Mouse (Mus musculus): Measurements from ENCODE around the gene Birc2.

Gene Birc2

DNA sequence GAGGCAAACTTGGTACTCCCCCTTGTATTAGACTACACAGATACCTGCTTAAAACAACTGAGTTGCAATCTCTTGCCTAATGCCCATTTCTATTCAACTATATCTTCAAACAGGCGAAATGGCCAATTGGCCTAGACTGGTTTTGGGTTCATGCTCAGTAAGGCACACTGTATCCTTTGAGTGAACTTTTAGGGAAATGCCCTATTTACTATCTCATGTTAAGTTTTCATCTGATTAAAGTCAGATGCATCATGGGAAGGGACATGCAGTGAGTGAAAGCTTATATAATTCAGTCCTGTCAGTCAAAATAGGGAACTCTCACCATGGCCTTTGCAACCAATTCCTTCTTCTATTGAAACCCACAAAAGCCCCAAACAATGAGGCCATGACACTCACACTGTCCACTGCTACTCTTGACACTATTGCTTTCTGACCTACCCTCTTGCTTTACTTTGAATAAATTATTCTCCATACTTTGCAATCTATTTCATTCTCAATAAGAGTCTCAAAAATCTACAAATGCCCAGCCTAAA lies 9.9 kb upstream of the Birc2 start:
- DNase-seq (ENCODE audit: low spot score): no peak

- no peak for DNase-seq (ENCODE audit: low spot score)
Measured at GRCm38 (mm10) chr9:7845216-7845895, 8.5 kb upstream of the Birc2 start.

- no peak for DNase-seq (ENCODE audit: low spot score)
Measured at GRCm38 (mm10) chr9:7841221-7841620, 4.4 kb upstream of the Birc2 start.

DNA sequence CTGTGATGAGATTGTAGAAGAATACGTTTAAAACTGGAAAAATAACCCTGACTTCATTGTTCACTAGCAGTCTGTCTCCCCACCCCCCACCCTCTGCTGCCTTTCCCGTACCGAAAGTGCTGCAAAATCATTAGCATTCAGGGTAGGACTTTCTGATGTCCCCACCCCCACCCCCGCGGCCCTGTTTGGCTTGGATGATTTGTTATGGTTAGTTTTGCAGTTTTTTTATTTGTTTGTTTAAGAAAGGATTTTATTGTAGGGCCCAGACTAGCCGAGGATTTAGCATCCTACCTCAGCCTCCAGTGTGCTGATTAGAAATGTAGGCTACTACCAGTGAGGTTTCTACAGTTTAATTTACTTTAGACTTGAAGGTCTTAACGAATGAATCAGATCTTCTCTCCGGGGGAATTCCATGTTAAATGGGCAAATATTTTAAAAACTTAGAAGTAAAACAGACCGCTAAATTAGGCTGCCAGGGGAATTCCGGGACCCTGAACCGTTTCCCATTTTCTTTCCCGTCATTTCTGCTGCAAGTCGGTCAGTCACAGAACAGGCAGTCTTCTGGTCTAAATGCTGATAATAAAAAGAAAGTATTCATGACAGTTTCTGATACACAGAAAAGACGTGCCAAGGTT lies 1.1 kb upstream of the Birc2 start:
- no peak for DNase-seq (ENCODE audit: low spot score)

- DNase-seq (ENCODE audit: low spot score): peak; percentile 38
Measured at GRCm38 (mm10) chr9:7836331-7836730, 533 bp downstream of the Birc2 start.

GRCm38 (mm10) chr9:7835302-7835701 lies 1.6 kb downstream of the Birc2 start:
- DNase-seq (ENCODE audit: low spot score): no peak

- no peak for DNase-seq (ENCODE audit: low spot score)
Measured at GRCm38 (mm10) chr9:7833421-7833820, 3.4 kb downstream of the Birc2 start.

- DNase-seq (ENCODE audit: low spot score): no peak
Measured at GRCm38 (mm10) chr9:7829531-7830528, 7.0 kb downstream of the Birc2 start.

DNA sequence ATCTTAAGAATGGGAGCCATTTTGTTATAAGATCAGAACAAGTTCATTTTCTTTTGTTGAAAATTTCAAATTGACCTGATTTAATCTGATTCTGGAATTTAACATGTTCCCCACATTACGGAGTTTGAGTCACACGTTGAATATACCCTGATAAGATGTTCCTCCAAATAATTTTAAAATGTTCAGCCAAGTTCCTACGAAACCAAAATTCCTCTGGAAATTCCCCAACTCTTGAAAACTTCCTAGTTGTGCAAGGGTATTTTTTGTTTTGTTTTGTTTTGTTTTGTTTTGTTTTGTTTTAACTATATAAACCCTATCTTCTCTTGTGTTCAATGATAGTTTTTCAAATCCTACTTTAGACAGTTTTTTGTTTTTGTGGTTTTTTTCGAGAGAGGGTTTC lies 8.2 kb downstream of the Birc2 start:
- DNase-seq (ENCODE audit: low spot score): no peak

DNA sequence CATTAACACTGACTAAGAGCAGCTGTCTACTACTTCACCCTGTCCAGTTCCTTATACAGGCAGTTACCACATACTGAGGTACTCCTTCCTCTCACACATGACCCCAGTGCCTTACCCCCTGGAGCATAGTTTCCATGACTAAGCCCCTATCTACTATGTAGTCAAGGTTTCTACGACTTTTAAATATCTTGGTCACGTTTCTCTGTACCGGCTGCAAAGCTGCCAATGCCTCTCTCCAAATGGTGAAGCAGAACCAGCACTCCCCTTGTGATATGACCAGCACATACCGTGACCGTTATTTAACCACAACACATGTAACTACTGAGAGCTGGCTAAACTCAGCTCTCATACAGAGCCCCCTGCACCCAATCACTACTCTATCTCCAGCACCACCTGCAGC lies 11.9 kb downstream of the Birc2 start:
- no peak for DNase-seq (ENCODE audit: low spot score)

GRCm38 (mm10) chr9:7822758-7823157 lies 14.1 kb downstream of the Birc2 start:
- DNase-seq (ENCODE audit: low spot score): no peak

GRCm38 (mm10) chr9:7805101-7805506 lies 31.8 kb downstream of the Birc2 start:
- no peak for DNase-seq (ENCODE audit: low spot score)

- no peak for DNase-seq (ENCODE audit: low spot score)
Measured at GRCm38 (mm10) chr9:7798555-7798954, 38.3 kb downstream of the Birc2 start.

GRCm38 (mm10) chr9:7797542-7797941 lies 39.3 kb downstream of the Birc2 start:
- no peak for DNase-seq (ENCODE audit: low spot score)

DNA sequence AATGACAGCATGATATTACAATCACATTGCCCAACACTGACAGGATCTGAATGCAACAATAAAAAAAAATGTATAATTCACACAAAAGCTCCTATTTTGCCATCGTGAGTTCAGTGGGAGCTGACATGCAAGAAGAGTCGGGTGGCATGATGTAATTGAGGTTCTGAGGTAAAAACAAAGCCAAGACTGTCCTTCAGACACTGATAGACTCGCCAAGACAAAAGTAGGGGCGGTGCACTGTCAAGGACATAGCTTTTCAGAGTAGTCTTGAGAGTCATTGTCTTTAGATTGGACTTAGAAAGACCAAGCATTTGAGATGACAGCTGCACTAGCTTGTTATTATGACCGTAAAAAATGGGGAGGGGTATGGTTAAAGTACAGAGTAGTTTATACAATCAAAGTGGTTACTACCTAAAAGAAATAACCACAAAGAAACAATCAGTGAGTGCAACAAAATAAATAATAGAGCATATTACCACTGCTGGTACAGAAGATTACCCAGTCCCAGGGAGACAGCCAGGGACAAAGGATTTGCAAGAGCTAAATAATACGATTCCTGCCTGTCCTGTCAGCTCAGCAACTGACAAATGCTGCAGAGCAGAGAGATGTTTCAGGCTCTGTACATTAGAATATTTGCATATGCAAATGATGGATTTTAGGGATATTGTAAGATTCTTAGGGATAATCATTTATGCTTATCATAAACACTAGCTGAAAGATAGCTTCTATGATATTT lies 40.6 kb downstream of the Birc2 start:
- no peak for DNase-seq (ENCODE audit: low spot score)

GRCm38 (mm10) chr9:7795581-7795980 lies 41.3 kb downstream of the Birc2 start:
- DNase-seq (ENCODE audit: low spot score): no peak

DNA sequence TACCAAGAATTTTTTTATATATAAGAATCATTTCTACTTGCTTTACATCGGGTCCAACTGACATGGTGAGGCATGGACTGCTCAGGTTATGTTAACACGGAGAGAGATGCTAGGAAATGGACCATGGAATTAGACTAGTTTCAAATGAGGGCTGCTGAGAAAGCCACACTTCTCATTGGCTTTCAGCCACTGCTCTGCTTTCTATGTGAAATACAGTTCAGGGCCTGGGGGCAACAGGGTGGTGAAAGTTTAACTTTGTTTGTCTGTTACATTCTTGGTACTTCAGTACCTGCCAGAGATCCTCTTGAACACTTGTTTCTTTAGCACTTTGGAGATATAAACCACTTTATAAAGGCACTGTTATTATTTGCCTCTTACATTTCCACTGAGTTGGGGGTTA lies 43.3 kb downstream of the Birc2 start:
- no peak for DNase-seq (ENCODE audit: low spot score)

DNA sequence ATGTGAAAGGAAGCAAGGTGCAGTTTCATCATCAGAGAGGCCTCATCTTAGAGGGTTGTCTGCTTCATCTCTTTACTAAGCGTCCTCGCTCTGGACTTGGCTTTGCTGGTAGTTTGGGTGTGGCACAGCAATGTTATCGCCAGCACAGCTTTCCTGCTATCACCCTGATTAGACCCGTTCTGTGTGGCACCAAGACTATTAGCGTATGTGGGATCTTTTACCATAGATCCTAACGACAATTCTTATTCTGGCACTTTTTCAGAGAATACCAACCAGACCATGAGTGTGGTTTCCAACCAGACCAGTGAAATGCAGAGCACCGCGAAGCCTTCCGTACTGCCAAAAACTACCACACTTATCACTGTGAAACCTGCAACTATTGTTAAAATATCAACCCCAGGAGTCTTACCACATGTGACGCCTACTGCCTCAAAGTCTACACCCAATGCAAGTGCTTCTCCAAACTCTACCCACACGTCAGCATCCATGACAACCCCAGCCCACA lies 46.2 kb downstream of the Birc2 start:
- no peak for DNase-seq (ENCODE audit: low spot score)

- DNase-seq (ENCODE audit: low spot score): no peak
Measured at GRCm38 (mm10) chr9:7789764-7790575, 46.9 kb downstream of the Birc2 start.

DNA sequence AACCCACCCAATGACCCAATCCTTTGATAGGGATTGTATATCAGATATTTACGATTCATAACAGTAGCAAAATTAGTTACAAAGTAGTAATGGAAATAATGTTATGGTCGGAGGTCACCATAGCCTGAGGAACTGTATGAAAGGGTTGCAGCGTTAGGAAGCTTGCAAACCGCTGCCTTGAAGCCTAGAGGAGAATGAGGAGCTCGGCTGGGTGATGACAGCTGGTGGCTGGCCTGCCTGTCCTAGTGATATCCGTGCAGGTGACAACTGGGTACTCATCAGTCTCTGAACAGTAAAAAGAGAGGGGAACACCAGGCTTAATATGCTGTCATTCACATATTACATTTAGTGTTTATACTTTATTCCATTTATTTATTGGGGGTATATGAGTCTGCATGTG lies 48.5 kb downstream of the Birc2 start:
- DNase-seq (ENCODE audit: low spot score): no peak

DNA sequence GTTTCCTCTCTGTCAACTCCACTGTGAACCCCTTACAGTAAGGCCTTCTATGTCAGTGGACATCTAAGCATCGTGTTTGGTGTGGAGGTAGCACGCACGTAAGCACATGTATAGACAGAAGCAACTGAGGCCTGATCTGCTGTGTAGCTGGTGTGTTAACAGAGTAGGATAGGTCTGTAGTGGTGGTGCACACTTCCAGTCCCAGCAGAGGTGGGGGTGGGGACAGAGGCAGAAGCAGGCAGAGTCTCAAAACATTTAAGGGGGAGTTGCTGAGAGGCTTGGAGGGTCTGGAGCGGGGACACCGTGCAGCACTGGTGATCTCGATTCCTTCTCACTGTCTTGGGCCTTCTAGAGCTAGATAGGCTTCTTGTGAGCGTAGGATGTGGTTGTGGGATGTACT lies 50.8 kb downstream of the Birc2 start:
- no peak for DNase-seq (ENCODE audit: low spot score)
